Mouse (Mus musculus) bone marrow macrophage, adult 2 months (primary cell): Measurements from ENCODE around the gene Cxadr.

ENCODE experiments used
- CTCF ChIP-seq: IDR thresholded peaks from 2 replicates; pipeline ENCODE4 v1.5.1; 2012; ENCODE audit warnings: low read depth, mild to moderate bottlenecking, low read length, moderate library complexity
- POLR2A ChIP-seq: IDR thresholded peaks from 2 replicates; pipeline ENCODE4 v1.6.1; 2012; ENCODE audit warnings: mild to moderate bottlenecking, low read depth, low read length, borderline replicate concordance

GRCm38 (mm10) chr16:78389122-78389521 is 87.8 kb downstream of the Cxadr start:
- TF ChIP-seq CTCF (no peak), POLR2A (no peak)
